Mouse (Mus musculus) mesoderm, embryonic 11.5 days (tissue): ENCODE results near the gene Ndufa3.
"Not testable (repeated sequence)": the region's sequence is repeated elsewhere in the genome, so short reads cannot be mapped to it uniquely, and the experiment has no call there.

Experiments
- DNase-seq: peaks from one replicate; pipeline ENCODE4 v3.0.0-alpha.2; 2012; ENCODE audit warnings: low read depth, low spot score

Gene Ndufa3

DNA sequence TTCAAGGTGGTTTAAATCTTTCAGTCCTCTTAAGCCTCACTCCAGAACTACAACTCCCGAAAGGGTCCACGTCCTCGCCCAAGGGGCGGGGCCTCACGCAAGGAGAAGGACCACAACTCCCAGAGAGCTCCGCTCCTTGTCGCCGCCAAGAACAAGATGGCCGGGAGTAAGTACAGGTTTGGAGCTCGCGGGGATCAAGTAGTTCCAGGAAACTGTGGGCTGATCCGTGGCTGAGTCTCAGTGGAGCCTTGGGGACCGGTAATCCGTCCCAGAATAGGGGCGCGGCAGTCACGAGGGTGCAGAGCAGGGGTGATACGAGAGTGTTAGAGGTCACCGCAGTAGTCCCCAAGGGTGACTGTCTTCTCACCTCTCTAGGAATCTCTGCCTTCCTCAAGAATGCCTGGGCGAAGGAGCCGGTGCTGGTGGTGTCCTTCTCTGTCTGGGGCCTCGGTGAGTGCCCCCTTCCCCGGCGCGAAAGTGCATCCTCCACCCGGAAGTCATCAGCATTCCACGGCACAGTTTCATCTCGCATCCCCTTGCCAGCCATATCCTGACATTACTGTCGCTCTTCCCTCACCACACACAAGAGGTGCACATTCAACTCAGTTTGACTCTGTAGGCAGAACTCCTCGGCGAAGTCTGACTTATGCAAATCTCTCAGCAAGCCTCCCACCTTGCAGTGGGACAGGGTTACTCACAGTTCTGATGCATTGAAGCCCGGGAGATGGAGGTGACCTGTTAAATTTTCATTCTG, at the start of gene Ndufa3:
Ndufa3 (plus strand) TSS at position 132 of the 754 bp plus-strand sequence.
- peak; percentile 90 for DNase-seq

GRCm38 (mm10) chr7:3569725-3570124, 47.4 kb upstream of the Ndufa3 start:
- DNase-seq = no peak

- DNase-seq = not testable (repeated sequence)
These were observed 46.6 kb upstream of the Ndufa3 start for GRCm38 (mm10) chr7:3570580-3570979.

DNA sequence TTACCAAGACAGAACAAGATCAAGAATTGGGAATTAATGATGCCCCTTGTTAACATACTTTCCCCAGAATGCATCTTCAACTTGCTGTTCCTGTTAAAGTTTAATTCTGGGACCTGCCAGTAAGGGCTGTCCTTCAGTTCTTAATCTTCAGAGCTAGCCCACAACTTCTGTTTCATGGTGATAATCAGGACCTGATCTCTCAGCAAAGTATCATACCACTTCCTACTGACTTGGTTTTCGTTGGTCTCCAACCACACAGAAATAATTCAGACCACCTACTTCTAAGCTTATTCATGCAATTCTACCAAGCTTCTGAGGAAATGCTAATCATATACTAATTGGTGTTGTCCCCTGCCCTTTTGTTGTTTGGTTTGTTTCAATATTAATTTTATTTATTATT, 45.3 kb upstream of the Ndufa3 start:
- DNase-seq = no peak

DNA sequence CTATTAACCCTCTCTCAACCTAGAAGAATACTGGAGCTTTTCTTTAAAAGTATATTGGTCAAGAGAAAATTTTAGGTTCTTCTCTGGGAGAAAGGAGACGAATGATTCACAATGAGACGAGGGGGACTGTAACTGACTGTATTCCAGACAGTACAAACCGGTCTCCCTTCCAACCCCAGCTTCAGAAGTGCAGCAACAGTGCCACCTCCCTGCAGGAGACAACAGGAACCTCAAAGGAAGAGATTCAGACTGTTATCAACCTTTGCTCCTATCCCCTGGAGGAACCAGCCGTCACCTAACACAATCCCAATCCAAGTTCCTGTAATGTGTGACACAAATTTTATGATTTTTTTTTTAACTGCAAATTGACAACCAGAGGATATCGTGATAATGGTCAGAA, 43.0 kb upstream of the Ndufa3 start:
- no peak for DNase-seq

DNA sequence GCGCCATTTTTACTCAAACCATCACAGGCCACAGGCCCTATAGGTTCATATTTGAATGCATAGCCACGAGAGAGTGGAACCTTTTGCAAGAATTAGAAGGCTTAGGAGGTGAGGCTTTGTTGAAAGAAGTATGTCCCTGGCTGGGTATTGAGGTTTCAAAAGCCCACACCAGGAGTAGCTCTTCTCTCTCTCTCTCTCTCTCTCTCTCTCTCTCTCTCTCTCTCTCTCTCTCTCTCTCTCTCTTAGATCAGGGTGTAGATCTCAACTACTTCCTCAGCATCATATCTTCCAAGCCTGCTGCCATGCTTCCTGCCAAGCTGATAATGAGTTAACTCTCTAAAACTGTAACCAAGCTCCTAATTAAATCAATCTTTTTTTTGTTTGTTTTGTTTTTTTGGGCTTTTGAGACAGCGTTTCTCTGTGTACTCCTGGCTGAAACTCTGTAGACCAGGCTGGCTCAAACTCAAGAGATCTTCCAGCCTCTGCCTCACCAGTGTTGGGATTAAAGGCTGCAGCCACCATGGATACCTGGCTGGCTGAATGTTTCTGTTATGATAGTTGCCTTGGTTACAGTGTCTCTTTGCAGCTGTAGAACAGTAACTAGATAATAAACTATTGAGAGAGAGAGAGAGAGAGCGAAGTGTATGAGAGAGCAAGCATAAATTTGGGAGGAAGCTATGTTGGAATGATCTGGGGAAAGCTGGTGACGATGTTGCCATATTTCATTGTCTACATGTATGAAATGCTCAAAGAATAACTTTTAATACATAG, 40.6 kb upstream of the Ndufa3 start:
- no peak for DNase-seq

GRCm38 (mm10) chr7:3578196-3578595, 39.0 kb upstream of the Ndufa3 start:
- DNase-seq = no peak

GRCm38 (mm10) chr7:3578952-3579546, 38.1 kb upstream of the Ndufa3 start:
- no peak for DNase-seq

GRCm38 (mm10) chr7:3580029-3580428, 37.1 kb upstream of the Ndufa3 start:
- no peak for DNase-seq

GRCm38 (mm10) chr7:3585763-3586162, 31.4 kb upstream of the Ndufa3 start:
- DNase-seq = no peak

DNA sequence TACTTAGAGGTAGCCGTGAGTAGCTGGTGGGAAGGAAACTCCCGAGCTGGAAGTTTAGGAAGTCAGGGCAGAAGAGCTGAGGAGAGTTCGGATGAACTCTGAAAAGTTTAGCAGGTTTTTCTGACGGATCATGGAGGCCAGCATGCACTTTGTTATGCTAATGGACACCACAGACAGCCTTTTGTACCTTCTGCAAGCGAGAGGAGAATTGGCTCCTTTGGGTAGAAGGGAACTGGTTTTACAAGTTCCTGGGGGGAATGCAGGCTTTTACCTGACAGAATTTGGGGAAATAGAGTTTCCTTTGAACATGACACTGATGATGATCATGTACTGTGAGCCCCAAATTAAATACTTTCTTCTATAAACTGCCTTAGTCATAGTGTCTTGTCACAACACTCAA, 30.9 kb upstream of the Ndufa3 start:
- no peak for DNase-seq

GRCm38 (mm10) chr7:3587292-3587691, 29.9 kb upstream of the Ndufa3 start:
- no peak for DNase-seq

GRCm38 (mm10) chr7:3590550-3590949, 26.6 kb upstream of the Ndufa3 start:
- DNase-seq = no peak

DNA sequence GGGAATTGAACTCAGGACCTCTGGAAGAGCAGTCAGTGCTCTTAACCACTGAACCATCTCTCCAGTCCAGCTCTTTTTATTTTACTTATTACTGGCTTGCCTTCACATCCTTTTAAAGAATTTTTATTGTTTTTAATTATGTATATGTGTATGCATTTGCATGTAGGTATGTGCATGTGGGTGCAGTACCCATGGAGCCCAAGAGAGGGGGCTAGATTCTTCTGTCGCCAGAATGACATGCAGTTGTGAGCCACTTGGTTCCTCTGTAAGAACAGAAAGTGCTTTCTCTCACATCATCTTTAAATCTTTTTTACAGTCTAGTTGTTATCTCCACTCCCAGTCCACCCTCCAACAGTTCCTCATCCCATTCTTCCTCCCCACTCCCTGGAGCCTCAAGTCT, 25.6 kb upstream of the Ndufa3 start:
- DNase-seq = no peak

GRCm38 (mm10) chr7:3593855-3594254, 23.3 kb upstream of the Ndufa3 start:
- DNase-seq = no peak

DNA sequence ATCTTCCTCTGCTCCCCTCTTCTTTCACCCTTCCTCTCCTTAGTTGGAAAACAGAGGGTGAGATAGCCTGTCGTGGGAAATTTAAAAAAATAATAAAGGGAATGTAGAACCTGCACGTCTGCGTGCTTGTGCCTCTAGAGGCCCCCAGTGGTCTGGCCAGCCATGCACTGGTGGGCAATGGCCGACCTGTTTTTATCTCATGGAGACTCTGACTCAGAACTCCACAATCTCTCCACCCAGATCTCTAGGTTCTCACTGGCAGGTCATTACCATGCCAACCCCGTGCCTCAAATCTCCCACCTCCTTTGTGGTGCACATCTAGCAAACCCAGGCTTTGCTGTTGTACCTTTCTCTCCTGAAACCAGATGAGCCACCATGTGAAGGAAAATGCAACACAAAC, 22.5 kb upstream of the Ndufa3 start:
- DNase-seq = no peak

GRCm38 (mm10) chr7:3595146-3595545, 22.0 kb upstream of the Ndufa3 start:
- no peak for DNase-seq

- DNase-seq = not testable (repeated sequence)
These were observed 19.4 kb upstream of the Ndufa3 start for GRCm38 (mm10) chr7:3597755-3598154.

- DNase-seq = peak; percentile 83
These were observed 16.1 kb upstream of the Ndufa3 start for GRCm38 (mm10) chr7:3601119-3601518.

- no peak for DNase-seq
These were observed 10.4 kb upstream of the Ndufa3 start for GRCm38 (mm10) chr7:3606798-3607197.

- no peak for DNase-seq
These were observed 9.8 kb upstream of the Ndufa3 start for GRCm38 (mm10) chr7:3607391-3607790.

GRCm38 (mm10) chr7:3608668-3609067, 8.5 kb upstream of the Ndufa3 start:
- no peak for DNase-seq

DNA sequence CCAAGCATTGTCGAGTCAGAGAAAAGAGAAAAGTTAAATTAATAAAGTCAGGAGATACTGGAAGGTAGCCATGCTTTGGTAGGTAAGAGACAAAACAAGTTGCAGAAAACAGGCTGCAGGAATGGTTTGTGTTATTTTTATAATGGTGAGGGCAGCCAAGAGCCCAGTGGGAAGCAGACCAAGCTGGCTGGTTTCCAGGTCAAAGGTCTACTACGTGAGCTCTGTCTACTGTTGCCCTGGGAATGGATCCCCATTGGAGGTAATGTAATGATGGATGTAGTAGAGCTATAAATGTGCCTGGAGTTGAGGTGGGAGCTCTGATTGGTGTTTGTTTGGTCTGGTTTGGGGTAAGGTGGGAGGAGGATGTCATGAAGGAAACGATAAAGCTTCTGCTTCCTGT, 8.1 kb upstream of the Ndufa3 start:
- DNase-seq = no peak
